Mouse (Mus musculus) gonadal fat pad, adult 2 months (tissue): Measurements from ENCODE around the gene Cubn. TPM values are rescaled to one million over a fixed set of nuclear protein-coding genes. Genes with fewer than 3 reads are reported as not detected.

Experiments
- DNase-seq: peaks from one replicate; pipeline ENCODE4 v3.0.0-alpha.2; 2012; ENCODE audit warnings: low read depth
- polyA plus RNA-seq: library from polyadenylated mRNA; depleted of rRNA; stranded (reverse); fragments of >200 nt; gene quantifications from 2 replicates; pipeline ENCODE4 v1.2.3, GENCODE M21; 2012; rRNA removed

The Cubn gene
- 0.04 and 0.07 TPM in 2 replicates for polyA plus RNA-seq

DNA sequence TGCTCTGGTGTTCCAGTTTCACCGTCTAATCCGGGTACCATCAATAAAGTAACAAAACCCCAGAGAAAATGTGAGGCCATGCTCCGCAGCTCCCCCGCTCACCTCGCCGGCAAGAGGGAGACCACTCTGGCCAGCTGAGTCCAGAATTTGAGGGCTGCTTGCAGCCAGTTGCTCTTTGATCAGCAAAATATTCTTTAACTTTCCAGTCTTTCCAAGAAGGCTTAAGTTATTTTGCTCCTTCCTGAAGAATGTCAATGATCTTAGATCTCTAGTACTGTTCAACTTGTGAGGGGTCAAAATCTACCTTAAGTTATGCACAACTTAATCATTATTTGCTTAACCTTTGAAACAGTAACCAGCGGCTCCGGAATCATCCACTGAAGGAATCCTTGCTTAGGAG is at the start of gene Cubn:
Gene Cubn (minus strand): TSS at position 80 of the 400 bp plus-strand sequence.
- no peak for DNase-seq

DNA sequence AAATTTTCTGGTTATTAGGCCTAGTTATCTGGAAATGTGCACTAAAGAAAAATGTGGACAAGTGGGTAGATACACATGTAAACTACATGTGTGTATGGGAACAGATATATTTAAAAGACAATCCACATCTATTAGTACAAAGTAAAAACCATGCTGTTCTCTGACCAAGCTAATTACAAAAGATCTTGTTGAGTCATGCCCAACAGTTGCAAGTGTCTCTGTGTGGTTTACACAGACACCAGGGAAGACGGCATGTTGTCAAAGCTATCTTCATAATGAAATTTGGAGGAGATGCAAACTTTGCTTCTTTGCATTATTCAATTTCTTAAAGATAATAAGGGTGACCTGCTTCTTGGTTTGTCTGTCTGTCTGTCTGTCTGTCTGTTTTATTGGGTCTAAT is 48.2 kb upstream of the Cubn start:
- DNase-seq: no peak

DNA sequence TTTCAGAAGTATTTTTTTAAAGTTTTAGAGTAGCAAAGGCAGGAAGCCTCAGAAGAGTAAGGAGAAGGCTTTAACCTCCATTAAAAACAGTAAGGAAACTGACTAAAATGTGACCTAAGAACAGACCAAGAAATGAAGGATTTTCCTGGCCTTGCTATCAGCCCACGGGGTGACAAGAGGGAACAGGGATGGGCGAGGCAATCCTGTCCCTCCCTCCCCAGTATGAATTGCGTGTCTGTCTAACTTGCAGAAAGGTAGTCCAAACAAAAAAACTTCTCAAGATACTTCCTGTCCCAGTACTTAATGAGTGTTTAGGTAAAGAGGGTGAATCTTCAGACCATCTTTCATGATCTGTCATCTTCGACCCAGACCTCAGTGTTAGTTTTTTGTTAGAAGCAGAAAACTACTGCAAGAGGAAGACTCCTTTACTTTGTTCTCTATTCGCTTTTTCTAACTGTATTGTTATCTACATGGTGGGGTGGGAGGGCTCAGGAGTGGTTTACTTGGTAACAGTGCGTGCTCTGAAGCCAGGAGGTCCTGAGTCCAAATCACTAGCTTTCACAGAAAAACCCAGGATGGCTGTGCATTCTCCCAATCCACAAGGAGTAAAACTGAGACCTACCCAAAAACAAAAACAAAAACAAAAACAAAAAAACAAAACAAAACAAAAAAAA is 47.2 kb upstream of the Cubn start:
- DNase-seq: no peak

DNA sequence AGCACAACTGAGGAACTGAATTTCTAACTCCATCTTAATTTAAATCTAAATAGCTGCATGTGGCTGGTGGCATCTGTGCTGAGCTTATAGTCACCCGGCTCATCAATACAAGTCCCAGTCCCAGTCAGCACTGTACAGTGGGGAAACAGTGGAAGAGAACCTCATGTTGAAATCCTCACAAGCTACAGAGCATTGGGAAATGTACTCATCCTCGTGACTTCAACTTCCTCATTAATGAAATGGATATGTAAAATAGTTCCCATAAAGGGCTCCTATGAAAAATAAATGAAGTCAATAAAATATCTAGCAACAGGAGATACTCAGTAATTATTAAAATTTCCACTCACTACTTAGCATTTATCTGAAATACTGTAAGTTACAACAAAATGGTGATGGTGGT is 46.6 kb upstream of the Cubn start:
- no peak for DNase-seq

DNA sequence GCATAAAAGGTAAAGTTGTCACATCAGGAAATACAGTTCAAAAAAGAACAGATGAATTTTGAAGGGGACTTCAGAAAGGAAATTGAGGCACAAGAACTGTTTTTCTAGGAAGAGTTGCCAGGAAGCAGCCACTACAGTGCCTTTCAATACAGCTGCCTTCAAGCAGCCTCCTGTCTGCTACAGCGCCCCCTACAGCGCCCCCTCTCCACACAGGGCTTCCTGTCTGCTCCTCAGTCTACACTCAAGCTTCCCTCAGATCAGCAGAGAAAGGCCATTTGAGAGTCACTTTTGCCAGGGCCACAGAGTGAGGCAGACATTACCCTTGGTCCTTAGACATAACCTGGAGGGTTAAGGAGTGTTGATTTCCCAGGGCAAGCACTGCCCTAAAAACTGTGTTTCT is 46.1 kb upstream of the Cubn start:
- no peak for DNase-seq

DNA sequence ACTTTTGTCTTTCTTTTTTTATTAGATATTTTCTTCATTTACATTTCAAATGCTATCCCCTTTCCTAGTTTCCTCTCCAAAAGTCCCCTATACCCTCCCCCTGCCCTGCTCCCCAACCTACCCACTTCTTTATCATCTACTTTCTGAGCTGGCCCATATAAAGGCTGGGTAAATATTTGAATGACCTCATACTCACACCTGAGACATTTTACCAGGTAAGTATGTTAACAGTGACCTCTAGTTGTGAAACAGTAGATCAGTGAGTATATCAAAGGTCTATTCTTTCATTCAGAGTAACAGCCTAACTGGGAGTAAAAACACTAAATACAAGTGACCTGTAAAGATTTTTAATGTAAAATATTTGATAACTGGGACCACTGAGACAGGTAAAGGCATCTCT is 45.1 kb upstream of the Cubn start:
- no peak for DNase-seq

DNA sequence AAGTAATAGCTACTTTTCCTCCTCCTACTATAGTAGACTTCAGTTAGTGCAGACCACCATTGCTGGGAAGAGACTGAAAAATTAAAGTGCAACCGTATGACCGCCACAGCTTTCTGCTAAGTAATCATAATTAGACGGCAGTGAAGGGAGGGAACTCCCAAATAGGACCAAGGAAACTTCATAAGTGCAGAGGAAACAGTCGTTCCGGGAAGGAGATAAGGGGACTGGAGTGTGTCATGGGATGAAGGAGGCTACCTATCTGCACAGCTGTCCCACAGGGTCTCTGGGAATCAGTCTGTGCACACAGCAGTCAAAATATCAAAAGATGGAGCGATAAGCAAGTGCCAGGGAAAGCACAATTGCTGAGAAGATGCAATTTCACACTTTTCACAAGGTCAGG is 39.0 kb upstream of the Cubn start:
- DNase-seq: no peak

DNA sequence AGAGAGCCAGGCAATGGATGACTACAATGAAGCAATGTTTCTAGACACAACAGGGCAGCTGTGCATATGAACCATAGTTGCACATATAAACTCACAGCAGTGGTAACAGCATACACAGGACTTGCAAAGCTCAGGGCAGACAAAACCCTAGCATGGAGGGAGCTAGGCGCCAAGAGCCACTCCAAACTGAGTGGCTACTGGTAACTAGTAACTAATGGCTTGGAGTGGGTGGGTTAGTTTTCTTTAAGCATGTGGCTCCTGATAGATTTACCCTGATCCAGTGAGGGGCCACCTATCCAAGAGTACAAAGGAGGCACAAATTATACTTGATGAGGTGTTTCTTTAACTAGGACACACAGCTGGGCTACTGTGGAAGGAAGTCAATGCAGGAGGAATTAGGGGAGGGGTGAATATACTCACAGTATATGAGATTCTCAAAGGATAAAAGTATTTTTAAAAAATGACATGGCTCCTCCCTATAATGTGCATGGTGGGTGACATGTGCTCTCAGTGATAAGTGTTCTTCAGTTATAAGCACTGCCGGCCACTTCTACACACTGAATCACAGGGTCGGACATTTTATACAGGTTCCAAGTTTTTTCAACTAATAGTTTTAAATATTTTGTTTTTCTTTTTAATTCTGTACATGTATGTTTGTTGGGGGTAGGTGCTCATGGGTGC is 37.8 kb upstream of the Cubn start:
- no peak for DNase-seq

DNA sequence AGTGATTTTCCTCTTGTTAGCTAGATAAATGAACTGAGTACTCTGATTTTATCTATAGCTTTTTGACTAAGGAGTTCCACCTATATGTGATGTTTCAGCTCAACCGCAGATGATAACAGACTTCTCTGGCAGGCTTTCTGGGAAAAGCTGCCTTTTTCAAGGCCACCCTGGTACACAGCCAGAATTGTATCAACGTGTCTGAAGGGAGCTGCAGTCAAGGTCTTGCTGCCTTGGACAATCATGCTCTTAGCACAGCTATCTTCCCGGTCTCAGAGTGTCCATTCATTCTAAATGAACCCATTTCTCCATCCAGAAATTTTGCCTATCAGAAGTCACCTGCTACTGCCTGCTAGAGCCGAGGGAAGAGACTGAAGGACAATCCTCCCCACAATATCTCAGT is 35.9 kb upstream of the Cubn start:
- DNase-seq: no peak

DNA sequence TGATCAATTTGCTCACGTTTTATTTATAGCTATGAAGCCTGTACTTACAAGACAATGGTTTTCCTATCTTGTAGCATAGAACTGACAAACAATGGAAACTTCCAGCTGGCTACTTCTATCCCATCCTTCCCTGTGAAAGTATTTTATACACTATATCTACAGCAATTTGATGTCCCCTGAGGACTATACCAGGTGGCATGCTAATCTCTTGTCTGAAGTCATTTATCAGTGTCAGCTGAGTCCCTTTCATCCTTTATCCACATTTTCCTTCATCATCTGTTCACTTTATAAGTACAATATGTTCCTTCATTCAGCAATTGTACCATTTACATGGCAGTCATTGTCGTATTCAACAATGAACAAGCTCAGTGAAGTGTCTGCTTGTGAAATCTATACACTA is 35.5 kb upstream of the Cubn start:
- no peak for DNase-seq

DNA sequence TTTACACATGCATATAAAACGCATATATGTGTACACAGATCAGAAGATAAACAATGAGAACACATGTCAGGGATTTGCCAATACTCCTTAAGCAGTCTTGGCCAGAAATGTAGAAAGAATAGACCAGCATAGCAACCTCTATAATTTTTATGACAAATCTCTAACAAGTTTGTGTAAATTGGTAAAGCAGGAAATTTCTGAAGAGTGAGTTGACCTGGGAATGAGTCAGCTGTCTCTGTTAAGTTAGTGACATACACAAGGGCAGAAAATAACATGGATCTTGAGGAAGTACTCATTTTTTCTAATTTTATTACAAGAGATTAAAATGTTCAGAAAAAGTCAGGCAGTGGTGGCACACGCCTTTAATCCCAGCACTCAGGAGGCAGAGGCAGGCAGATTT is 34.6 kb upstream of the Cubn start:
- DNase-seq: no peak

DNA sequence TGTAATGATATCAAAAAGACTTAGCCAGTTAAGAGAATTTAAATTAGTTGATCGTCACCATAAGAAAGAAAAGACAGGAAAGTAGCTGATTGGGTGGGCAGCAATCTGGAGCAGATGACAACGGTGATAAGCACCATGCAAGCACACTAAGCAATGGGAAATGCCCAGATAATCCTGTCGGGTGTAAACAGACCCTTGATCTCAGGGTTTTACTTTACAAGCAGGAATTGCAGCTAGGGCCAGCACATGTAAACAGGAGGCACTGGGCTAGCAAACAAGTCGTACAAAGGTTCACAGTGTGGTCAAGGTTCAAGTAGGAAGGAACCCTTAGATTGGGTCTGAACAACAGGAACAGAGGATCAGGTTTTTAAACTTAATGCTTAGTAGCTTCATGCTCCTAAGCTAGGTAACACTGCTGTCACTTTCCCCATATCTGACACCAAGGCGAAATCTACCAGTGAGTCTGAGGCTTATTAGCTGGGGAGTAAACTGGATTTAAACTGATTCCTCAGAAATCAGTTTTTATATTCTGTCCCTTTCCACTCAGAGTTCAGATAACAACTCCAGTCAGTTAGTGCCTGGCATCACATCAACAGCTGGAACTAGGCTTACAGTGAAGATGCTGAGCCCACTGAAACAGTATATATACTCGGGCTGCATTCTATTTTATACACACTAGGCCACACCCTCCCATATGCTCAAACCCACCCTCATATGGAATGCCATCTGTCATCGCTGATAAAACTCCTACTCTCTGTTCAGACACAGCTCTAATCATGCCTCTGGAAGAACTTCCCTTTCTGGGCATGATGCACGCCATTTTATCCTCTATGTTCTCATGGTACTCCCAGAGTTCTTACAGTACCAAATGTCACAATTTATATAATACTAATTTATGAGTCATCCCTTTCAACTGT is 32.2 kb upstream of the Cubn start:
- DNase-seq: no peak

DNA sequence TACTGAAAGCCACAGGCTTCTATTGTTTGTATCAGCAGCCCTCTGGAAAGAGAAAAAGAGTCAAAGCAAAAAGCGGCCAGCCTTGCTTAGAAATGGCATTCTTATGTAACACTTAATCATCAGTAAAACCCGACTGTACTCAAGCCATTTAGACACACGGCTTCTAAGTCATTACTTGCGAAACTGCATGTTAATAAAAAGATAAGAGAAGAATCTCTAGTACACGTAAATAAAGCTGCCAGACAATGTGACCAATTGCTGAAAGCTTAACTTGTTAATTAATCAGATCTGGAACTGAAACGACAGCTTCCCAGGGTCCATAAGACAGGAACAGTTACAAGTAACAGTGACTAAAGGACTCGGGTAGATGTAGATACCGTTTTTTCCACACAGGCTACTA is 30.5 kb upstream of the Cubn start:
- no peak for DNase-seq

DNA sequence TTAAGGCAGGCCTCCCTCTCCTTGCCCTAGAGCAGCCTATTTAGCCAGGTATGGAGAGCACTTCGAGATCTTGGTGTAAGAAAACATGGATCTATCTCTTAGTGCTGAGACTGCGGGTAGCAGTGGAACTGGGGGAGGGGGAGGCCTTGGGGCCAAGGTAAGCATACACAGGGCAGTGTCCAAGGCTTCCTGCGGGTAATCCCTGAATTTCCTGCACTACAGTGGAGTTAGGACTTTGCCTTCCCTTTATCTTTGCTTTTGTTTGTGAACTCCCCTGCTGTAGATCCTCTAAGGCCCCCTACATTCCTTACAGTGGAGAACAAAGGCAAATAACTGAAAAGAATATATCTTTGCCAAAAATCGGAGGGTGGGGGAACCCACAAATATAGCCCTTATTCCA is 23.3 kb upstream of the Cubn start:
- DNase-seq: no peak

DNA sequence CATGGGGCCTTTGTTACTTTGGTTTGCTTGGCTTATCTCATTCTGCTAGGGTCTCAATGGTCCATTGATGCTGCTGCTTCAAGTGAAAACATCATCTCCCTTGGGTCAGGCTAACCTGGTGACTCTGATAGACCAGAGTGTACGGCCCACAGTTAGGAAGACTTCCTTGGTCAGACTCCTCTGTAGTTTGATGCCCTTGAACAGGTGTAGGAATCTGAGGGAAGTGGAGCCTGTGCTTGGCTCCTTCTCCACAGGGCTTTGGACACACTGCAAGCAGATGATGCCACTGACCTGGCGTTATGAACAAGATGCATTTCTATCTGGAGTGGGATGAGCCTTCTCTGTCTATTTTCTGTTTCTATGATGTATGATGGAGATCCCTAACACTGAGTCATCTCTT is 11.1 kb upstream of the Cubn start:
- DNase-seq: no peak

DNA sequence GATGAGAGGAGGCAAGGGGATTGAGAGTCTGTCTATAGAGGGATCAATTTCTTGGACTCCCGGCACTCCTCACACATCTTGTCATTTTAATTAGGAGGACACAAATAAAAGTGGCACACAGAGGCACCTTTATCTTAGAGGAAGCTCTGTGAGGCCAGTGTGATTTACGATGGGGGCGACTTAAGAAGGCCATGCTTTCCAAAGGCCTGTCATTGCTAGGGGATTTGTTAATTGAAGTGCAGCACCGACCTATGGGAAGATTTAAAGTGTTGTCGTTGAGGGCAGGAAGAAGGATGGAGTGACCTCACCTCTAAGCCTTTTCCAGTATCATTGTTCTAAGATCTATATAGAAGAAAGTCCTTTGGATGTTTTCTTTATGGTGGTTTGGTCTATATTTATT is 9.9 kb upstream of the Cubn start:
- no peak for DNase-seq

DNA sequence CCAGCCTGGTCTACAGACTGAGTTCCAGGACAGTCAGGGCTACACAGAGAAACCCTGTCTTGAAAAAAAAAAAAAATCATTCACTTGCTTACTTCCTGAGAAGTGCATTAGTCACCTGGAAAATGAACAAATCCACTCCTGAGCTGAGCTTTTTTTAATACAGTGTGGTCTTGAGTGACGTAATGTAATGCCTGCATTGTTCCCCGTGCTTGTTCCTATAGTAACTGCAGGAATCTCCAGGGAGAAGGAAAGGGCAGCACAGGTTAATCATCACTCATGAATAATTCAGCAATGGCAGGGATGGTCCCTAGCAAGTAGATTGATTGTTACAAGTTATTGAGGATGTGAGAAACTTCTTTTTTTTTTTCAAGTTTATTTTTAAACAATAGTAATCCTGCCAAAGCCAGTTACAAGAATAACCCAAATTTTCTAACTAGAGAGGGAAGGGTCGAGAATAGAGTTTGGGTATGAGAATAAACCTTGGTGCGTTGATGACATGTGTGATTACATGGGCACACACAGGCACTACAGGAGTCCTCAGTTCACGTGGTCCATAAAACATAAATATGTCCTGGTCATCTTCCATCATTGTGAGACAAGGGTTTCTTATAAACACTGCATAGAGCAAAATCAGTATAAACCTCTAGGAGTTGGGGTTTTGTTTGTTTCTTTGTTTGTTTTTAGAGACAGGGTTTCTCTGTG is 8.8 kb upstream of the Cubn start:
- no peak for DNase-seq

DNA sequence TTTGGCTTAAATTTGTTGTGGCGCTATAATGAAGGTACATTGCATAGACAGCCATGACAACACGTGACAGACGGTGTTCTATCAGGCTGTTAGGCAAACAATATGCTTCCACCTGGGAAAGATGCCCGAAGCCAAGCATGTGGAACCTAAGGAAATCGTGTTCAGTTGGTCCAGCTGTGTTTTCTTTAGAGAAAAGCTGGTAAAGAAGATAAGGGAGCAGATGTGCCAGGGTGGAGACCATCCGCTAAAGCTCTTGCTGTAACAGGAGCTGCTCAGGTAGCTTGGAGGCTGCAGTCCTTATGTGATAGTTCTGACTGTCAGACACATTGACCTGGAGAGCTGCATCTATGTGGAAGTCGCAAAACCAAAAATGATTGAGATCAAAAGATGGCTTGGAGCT is 7.6 kb upstream of the Cubn start:
- DNase-seq: no peak

DNA sequence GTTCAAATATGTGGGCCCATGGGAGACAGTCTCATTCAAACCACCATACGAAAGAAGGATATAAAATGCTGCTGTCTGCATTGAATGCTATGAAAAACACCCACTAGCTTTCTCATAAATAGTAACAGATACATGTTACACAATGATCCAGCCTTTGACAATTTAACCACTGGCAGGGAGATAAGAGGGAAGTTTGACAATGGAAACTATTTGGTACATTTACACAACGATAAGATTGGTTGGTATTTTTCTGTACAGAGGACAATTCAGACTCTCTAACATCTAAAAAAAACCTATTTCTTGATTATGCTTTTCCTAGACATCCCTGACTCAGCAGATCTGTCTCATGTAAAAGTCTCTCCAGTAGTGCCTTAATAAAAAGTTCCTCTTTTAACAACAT is 4.5 kb upstream of the Cubn start:
- no peak for DNase-seq

DNA sequence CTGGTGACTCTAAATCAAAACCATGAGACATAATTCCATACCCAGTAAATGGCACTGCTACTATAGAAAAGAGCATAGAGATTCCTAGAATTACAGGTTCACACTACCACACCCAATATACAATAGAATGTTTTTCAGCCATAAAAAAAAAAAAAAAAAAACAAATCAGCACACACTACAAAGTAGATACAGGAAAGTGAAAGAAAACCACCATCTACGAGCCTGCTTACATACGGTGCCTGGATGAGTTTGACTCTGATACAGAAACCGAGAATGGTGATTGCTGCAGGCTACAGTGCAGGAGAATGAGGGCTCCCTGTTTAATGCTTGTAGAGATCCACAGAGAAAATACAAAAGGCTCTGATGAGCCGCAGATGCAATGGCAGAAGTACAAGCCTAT is 1.3 kb upstream of the Cubn start:
- DNase-seq: no peak

DNA sequence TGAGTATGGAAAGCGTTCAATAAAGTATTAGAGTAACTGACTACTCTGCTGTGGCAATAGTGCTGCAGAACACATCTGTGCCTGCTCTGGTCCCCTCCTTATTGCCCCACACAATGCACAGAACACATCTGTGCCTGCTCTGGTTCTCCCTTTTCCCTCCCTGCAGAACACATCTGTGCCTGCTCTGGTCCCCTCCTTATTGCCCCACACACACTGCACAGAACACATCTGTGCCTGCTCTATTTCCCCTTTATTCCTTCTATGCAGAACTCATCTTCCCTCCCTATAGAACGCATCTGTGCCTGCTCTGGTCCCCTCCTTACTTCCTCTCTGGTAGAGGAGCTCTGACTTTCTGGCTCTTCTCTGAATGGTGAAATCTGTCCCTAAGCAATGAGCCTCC is 1.1 kb downstream of the Cubn start:
- DNase-seq: no peak

DNA sequence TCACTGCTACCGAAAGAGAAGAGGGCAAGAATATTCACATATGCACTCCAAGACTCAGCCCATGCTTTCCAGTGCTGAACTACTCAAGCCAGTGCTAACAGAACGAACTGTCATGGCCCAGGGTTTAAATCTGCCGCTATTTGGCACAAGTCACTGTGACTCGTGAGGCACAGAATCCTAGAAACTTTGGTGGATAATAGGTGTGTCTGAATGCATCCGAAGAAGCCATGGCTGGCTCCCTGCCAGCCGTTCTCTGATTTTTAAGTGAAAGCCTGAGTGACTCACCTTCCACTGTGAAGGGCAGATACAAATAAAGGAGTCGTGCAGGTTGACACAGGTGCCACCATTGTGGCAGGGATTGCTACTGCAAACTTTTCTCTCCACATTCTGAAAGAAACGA is 5.1 kb downstream of the Cubn start:
- no peak for DNase-seq
